Mouse (Mus musculus): ENCODE results near the gene Dennd6a. TPM values are rescaled to one million over a fixed set of nuclear protein-coding genes. Genes with fewer than 3 reads are reported as not detected.

Dennd6a gene
- polyA plus RNA-seq, 1 experiment from 2014 or later: 42.1 TPM

- no peak overlapping the region for H3K4me3 ChIP-seq (ENCODE audit: low read depth, low read length)
- no peak for DNase-seq (ENCODE audit: low spot score)
Measured at GRCm38 (mm10) chr14:26552441-26552840, 21.2 kb upstream of the Dennd6a start.

GRCm38 (mm10) chr14:26552853-26553252 lies 20.8 kb upstream of the Dennd6a start:
- no peak for DNase-seq (ENCODE audit: low spot score)
- Histone ChIP-seq H3K4me2 (ENCODE audit: low read depth, low read length) (no peak overlapping the region), H3K27me3 (ENCODE audit: control insufficient read depth, insufficient read depth, low read length) (no peaks in the 10 kb centered on the region), H3K9ac (replicated peaks; ENCODE audit: low read length) (no peak overlapping the region), H3K27ac (replicated peaks; ENCODE audit: low read depth, low read length) (no peak overlapping the region), H3K9me3 (replicated peaks; ENCODE audit: control insufficient read depth, low read length) (no peaks in the 10 kb centered on the region), H3K4me1 (ENCODE audit: control insufficient read depth, insufficient read depth, low read length) (no peaks in the 10 kb centered on the region), H3K4me3 (ENCODE audit: low read depth, low read length) (no peak overlapping the region), H3K36me3 (replicated peaks; ENCODE audit: control insufficient read depth, insufficient read depth, low read depth, low read length) (no peaks in the 10 kb centered on the region)
- WGBS: 80% methylated on average over 3 of the region's 3 CpGs
- no peak for ATAC-seq (replicated peaks; ENCODE audit: insufficient number of reproducible peaks, low FRiP score, low TSS enrichment, low read depth)

More at GRCm38 (mm10) chr14:26552441-26552840, 21.2 kb upstream of the Dennd6a start:
- no peaks in the 10 kb centered on the region for H3K9me3 ChIP-seq (replicated peaks; ENCODE audit: control insufficient read depth, low read length)
- H3K4me2 ChIP-seq (ENCODE audit: low read depth, low read length): no peak overlapping the region
- no peak overlapping the region for H3K9ac ChIP-seq (replicated peaks; ENCODE audit: low read length)
- no peaks in the 10 kb centered on the region for H3K4me1 ChIP-seq (ENCODE audit: control insufficient read depth, insufficient read depth, low read length)
- no peaks in the 10 kb centered on the region for H3K27me3 ChIP-seq (ENCODE audit: control insufficient read depth, insufficient read depth, low read length)
- 74% methylated on average over 2 of the region's 2 CpGs for WGBS
- no peak overlapping the region for H3K27ac ChIP-seq (replicated peaks; ENCODE audit: low read depth, low read length)
- no peak for ATAC-seq (replicated peaks; ENCODE audit: insufficient number of reproducible peaks, low FRiP score, low TSS enrichment, low read depth)
- no peaks in the 10 kb centered on the region for H3K36me3 ChIP-seq (replicated peaks; ENCODE audit: control insufficient read depth, insufficient read depth, low read depth, low read length)

DNA sequence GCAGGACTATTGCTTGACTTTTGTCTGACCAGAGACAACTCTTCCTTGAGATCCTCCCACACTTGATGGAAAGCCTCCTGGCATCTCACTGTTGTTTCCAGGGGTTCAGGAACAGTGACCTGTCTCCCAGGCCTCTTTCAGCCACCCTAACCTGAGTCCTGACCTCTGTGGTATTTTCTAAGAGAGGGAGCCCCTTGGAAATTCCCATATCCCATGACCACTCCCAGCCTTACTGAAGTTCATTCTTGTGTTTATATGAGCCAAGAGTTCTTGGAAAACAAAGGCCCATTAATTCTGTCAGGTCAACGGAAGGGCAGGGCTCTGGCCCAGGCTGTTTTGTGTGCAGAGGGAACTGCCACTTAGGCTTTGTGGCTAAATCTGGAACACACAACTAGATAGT lies 16.1 kb upstream of the Dennd6a start:
- DNase-seq (ENCODE audit: low spot score) (no peak), ATAC-seq (replicated peaks; ENCODE audit: insufficient number of reproducible peaks, low FRiP score, low TSS enrichment, low read depth) (no peak)
- WGBS: 33% methylated on average over 1 of the region's 1 CpGs
- Histone ChIP-seq H3K36me3 (replicated peaks; ENCODE audit: control insufficient read depth, insufficient read depth, low read depth, low read length) (no peaks in the 10 kb centered on the region), H3K9ac (replicated peaks; ENCODE audit: low read length) (no peak overlapping the region), H3K4me1 (ENCODE audit: control insufficient read depth, insufficient read depth, low read length) (no peaks in the 10 kb centered on the region), H3K9me3 (replicated peaks; ENCODE audit: control insufficient read depth, low read length) (no peaks in the 10 kb centered on the region), H3K4me3 (ENCODE audit: low read depth, low read length) (no peak overlapping the region), H3K4me2 (ENCODE audit: low read depth, low read length) (no peak overlapping the region), H3K27me3 (ENCODE audit: control insufficient read depth, insufficient read depth, low read length) (no peaks in the 10 kb centered on the region), H3K27ac (replicated peaks; ENCODE audit: low read depth, low read length) (no peak overlapping the region)

DNA sequence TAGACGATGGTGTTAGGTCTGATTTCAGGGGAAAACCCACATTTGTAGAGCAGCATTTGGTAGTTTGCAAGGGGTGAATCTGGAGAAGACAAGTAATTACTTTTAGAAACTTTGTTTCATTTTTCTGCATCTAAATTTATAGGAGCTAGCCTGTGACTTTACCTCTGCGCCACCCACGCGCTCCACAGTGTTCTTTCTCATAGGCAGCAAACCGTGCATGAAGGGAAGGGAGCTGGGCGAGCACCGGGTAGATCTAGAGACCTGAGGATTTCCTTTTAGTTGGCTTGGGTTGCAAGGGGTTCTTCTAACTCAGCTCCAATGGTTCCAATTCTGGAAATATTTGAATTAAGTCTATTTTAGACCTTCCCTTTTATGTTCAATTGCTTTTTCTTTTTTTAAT lies 15.1 kb upstream of the Dennd6a start:
- H3K4me1 ChIP-seq (ENCODE audit: control insufficient read depth, insufficient read depth, low read length): no peaks in the 10 kb centered on the region
- no peak overlapping the region for H3K9ac ChIP-seq (replicated peaks; ENCODE audit: low read length)
- no peaks in the 10 kb centered on the region for H3K9me3 ChIP-seq (replicated peaks; ENCODE audit: control insufficient read depth, low read length)
- WGBS: 89% methylated on average over 7 of the region's 7 CpGs
- H3K27ac ChIP-seq (replicated peaks; ENCODE audit: low read depth, low read length): no peak overlapping the region
- ATAC-seq (replicated peaks; ENCODE audit: insufficient number of reproducible peaks, low FRiP score, low TSS enrichment, low read depth) (no peak), DNase-seq (ENCODE audit: low spot score) (no peak)
- H3K36me3 ChIP-seq (replicated peaks; ENCODE audit: control insufficient read depth, insufficient read depth, low read depth, low read length): no peaks in the 10 kb centered on the region
- H3K4me2 ChIP-seq (ENCODE audit: low read depth, low read length): no peak overlapping the region
- no peaks in the 10 kb centered on the region for H3K27me3 ChIP-seq (ENCODE audit: control insufficient read depth, insufficient read depth, low read length)
- H3K4me3 ChIP-seq (ENCODE audit: low read depth, low read length): no peak overlapping the region

GRCm38 (mm10) chr14:26562247-26562646 lies 11.4 kb upstream of the Dennd6a start:
- WGBS: 82% methylated on average over 2 of the region's 2 CpGs
- ATAC-seq (replicated peaks; ENCODE audit: insufficient number of reproducible peaks, low FRiP score, low TSS enrichment, low read depth): no peak
- no peaks in the 10 kb centered on the region for H3K36me3 ChIP-seq (replicated peaks; ENCODE audit: control insufficient read depth, insufficient read depth, low read depth, low read length)
- no peak for DNase-seq (ENCODE audit: low spot score)
- no peak overlapping the region for H3K27ac ChIP-seq (replicated peaks; ENCODE audit: low read depth, low read length)
- no peaks in the 10 kb centered on the region for H3K4me1 ChIP-seq (ENCODE audit: control insufficient read depth, insufficient read depth, low read length)
- no peak overlapping the region for H3K4me2 ChIP-seq (ENCODE audit: low read depth, low read length)
- H3K4me3 ChIP-seq (ENCODE audit: low read depth, low read length): no peak overlapping the region
- no peaks in the 10 kb centered on the region for H3K9me3 ChIP-seq (replicated peaks; ENCODE audit: control insufficient read depth, low read length)
- no peaks in the 10 kb centered on the region for H3K27me3 ChIP-seq (ENCODE audit: control insufficient read depth, insufficient read depth, low read length)
- no peak overlapping the region for H3K9ac ChIP-seq (replicated peaks; ENCODE audit: low read length)

DNA sequence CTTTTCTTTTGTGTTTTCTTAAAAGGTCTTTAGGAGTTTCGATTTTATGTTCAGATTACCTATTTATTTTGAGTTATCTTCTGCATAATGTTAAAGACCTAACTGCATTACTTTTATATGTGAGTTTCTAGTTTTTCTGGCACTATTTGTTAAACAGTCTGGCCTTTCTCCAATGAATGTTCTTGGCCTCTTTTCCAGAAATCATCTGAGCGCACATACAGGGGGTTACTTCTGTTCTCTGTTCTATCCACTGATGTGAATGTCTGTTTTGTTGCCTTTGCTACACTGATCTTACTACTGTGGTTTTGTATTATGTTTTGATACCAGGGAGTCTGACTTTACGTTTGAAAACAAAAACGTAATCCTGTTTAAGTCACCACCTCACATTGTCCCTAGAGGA lies 3.8 kb upstream of the Dennd6a start:
- Histone ChIP-seq H3K4me3 (ENCODE audit: low read depth, low read length) (no peak overlapping the region), H3K36me3 (replicated peaks; ENCODE audit: control insufficient read depth, insufficient read depth, low read depth, low read length) (no peaks in the 10 kb centered on the region), H3K4me2 (ENCODE audit: low read depth, low read length) (no peak overlapping the region), H3K27me3 (ENCODE audit: control insufficient read depth, insufficient read depth, low read length) (no peaks in the 10 kb centered on the region), H3K9me3 (replicated peaks; ENCODE audit: control insufficient read depth, low read length) (no peaks in the 10 kb centered on the region), H3K9ac (replicated peaks; ENCODE audit: low read length) (no peak overlapping the region), H3K4me1 (ENCODE audit: control insufficient read depth, insufficient read depth, low read length) (no peaks in the 10 kb centered on the region), H3K27ac (replicated peaks; ENCODE audit: low read depth, low read length) (no peak overlapping the region)
- 83% methylated on average over 4 of the region's 4 CpGs for WGBS
- ATAC-seq (replicated peaks; ENCODE audit: insufficient number of reproducible peaks, low FRiP score, low TSS enrichment, low read depth) (no peak), DNase-seq (ENCODE audit: low spot score) (no peak)

DNA sequence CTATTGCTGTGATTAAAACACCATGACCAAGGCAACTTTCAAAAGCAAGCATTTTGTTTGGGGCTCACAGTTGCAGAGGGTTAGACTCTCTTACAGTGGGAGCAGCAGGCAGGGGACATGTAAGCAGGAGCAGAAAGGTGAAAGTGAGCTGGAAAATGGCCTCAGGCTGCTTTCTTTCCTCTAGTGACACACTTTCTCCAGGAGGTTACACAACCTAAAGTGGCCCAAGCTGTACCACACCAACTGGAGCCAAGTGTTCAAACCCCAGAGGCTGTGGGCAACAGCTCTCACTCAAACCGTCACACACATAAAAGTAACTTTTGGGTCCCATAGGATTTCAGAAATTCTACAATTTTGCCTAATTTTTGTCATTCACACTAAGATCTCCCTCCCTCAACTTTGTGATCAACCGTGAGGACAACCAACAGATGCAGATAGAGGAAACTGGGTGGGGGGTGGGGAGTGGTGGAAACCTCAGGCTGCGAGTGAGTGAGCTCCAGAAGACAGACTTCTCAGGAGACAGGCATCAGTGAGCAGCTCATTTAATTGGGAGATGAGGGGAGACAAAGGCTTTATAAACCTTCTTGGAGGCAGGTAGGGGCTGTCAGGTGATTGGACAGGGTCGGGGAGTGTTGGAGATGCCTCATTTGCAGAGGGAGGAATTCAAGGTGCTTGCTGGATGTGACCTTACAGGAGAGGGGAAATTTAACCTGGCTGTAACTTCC lies 1.5 kb upstream of the Dennd6a start:
- H3K4me1 ChIP-seq (ENCODE audit: control insufficient read depth, insufficient read depth, low read length): no peaks in the 10 kb centered on the region
- WGBS: 57% methylated on average over 4 of the region's 4 CpGs
- no peaks in the 10 kb centered on the region for H3K9me3 ChIP-seq (replicated peaks; ENCODE audit: control insufficient read depth, low read length)
- no peak for DNase-seq (ENCODE audit: low spot score)
- H3K27ac ChIP-seq (replicated peaks; ENCODE audit: low read depth, low read length): no peak overlapping the region
- H3K9ac ChIP-seq (replicated peaks; ENCODE audit: low read length): no peak overlapping the region
- ATAC-seq (replicated peaks; ENCODE audit: insufficient number of reproducible peaks, low FRiP score, low TSS enrichment, low read depth): no peak
- no peak overlapping the region for H3K4me3 ChIP-seq (ENCODE audit: low read depth, low read length)
- no peaks in the 10 kb centered on the region for H3K36me3 ChIP-seq (replicated peaks; ENCODE audit: control insufficient read depth, insufficient read depth, low read depth, low read length)
- H3K4me2 ChIP-seq (ENCODE audit: low read depth, low read length): no peak overlapping the region
- no peaks in the 10 kb centered on the region for H3K27me3 ChIP-seq (ENCODE audit: control insufficient read depth, insufficient read depth, low read length)

DNA sequence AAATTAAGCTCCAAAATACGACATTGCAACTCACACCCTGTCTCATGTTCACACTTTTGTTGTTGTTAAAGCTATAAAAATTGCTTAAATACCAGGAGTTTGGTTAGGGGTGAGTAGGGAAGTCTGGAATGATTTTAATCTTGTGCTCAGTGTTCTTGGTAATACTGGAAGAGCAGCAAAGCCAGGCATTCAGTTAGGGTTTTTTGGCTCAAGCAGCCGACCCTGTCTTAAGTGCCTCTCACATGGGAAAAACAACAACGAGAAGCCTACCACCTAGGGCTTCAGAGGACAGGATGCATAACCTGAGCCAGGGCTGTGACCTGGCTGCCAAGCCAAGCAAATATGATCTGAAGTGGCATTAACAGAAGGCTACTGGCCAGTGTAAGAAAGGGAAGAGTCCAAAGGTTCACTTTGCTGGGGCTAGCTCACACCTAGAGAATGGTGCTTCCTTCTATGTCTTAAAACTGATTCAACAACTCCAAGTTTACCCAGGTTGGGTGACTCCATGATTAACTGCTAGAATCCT lies 2.7 kb downstream of the Dennd6a start:
- DNase-seq (ENCODE audit: low spot score): no peak

More for the DNA sequence above, 2.7 kb downstream of the Dennd6a start:
- Histone ChIP-seq H3K9ac (replicated peaks; ENCODE audit: low read length) (no peak overlapping the region), H3K36me3 (replicated peaks; ENCODE audit: control insufficient read depth, insufficient read depth, low read depth, low read length) (no peaks in the 10 kb centered on the region), H3K4me3 (ENCODE audit: low read depth, low read length) (no peak overlapping the region), H3K9me3 (replicated peaks; ENCODE audit: control insufficient read depth, low read length) (no peaks in the 10 kb centered on the region), H3K4me1 (ENCODE audit: control insufficient read depth, insufficient read depth, low read length) (no peaks in the 10 kb centered on the region), H3K4me2 (ENCODE audit: low read depth, low read length) (no peak overlapping the region), H3K27ac (replicated peaks; ENCODE audit: low read depth, low read length) (no peak overlapping the region), H3K27me3 (ENCODE audit: control insufficient read depth, insufficient read depth, low read length) (no peaks in the 10 kb centered on the region)
- ATAC-seq (replicated peaks; ENCODE audit: insufficient number of reproducible peaks, low FRiP score, low TSS enrichment, low read depth): no peak
- 66% methylated on average over 3 of the region's 3 CpGs for WGBS
